Mouse (Mus musculus) monocyte, adult 2 months (primary cell): Measurements from ENCODE around the gene Sp3.
"Not testable (repeated sequence)": the region's sequence is repeated elsewhere in the genome, so short reads cannot be mapped to it uniquely, and the experiment has no call there.

ENCODE experiments used
- DNase-seq, 2 experiments: peaks; one replicate each; pipeline ENCODE4 v3.0.0; 2022; ENCODE audit warnings: low spot score in 2 of 2, low read depth in 1 of 2

Gene Sp3

DNA sequence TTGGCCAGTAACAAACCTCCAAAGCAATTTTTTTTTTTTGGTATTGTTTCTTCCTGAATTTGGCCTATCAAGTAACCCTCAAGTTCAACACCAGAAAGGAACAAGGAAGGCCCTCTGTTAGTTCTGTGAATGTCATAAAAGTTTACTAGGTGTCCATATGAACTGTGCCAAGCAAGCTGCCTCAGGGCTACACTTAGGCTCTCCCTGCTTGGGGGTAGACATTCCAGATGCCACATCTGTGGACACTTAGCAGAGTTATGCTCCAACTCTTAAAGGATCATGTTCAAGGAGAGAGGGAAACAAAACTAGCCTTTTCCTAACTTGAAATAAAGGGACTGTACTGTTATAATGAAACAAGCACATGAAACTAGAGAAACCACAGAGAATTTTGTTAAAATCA lies 48.1 kb downstream of the Sp3 start:
- DNase-seq, result no peak

DNA sequence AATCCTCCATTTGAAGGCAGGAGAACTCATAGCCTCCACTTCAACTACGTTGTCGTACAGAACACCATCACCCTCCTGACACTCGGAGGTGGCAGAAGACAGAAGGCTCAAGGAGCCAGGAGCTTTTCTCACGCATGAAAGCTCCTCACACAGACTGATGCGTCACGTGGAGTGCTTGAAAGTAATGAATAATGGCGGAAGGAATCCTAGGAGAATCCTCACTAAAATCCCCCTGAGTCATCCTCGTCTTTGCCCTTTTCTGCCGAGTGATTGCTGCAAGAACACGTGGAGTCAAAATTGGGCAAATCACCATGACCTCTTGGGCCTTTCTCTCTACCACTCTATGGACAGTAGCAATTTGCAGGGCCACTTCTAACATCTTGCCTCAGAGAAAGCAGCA lies 55.3 kb downstream of the Sp3 start:
- no peak for DNase-seq

DNA sequence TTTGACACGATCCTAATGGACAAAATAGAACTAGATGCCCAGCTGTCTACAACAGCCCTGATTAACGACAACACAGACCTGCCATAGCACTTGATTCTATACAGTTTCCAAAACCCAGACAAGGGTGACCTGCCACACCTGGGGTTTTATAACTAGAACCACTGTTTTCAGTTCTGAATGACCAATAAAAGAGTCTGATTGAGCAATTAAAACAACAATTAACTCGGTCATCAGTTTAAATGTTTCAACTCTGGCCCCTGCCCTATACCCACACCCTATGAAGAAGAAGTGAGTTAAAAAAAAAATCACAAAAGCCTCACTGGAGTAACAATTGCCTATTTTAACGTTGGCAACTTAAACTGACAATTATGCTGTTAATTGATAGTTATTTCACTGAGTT lies 64.1 kb downstream of the Sp3 start:
- no peak for DNase-seq

DNA sequence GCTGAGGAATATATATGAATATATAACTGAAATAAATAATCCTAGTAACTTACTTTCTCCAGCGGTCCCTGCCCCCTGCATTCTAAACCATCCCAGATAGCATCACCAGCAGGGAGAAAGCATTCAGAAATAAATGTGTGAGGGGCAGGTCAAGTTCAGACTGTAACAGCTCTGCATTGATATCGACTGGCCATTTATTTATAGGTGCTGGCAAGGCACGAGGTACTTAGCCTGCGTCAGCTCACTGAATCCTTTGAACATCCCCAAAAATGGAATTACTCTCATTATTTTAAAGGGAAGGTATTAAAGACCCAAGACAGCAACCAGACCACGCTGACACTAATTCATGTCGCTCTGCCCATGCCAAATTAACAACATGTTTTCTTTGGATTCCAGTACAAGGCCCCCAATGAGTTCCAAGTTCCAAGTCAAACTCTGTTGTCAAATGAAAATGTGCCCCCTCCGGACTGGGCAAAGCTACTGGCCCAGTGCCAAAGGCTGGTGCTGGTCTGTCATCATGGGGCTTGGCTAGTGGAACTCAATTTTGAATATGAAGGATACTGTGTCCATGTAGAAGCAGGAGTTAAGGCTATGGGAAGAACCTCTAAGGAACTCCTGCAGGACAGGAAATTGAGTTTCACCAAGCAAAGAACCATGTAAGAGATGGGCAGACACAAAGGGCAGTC lies 64.9 kb downstream of the Sp3 start:
- no peak for DNase-seq

DNA sequence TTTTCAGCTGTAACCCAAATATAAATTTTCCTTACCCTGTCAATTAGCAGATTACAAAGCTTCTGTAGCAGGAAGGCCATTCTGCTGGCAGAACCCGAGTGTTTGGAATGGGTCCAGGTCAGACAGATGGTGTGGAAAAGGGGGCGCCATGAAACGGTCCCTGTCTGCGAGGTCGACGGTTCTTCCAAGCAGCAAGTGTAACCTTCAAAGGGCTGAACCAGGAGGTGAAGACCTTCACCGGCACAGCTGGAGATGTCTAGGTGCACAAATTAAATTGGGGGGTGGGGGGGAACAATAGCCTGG lies 66.8 kb downstream of the Sp3 start:
- no peak for DNase-seq

DNA sequence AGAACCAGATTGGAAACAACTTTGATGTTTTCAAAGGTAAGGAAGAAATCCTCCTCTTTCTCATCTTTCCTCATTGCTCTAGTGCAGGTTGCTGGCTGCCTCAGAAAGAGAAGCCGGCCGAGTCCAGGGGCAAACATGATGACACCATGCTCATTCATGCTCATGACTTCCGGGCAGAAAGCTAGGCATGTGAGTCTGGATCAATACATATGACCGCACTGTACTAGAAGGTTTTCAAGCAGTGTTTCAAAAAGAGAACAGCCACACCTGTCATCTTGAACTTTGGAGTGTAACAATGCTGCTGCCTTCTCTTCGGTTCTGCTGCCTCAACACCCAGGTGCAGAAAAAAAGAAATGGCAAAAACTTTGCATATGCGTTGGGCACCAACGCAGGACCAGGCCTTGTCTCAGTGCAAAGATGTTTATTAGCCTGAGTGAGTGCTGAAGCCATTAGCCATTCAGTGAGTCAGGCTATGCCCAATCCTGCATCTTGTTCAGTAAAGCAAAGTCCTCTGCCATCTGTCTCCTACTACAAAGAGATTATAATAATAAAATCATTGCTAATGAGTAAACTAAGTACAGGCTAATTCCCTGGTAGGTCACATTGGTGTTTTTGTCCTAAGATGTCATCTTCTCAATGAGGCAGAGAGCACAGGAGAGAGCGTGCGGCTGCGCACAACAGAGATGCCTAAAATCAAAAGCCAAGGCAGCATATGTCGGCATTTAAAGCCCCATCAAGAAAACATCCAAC lies 67.4 kb downstream of the Sp3 start:
- DNase-seq, result no peak

DNA sequence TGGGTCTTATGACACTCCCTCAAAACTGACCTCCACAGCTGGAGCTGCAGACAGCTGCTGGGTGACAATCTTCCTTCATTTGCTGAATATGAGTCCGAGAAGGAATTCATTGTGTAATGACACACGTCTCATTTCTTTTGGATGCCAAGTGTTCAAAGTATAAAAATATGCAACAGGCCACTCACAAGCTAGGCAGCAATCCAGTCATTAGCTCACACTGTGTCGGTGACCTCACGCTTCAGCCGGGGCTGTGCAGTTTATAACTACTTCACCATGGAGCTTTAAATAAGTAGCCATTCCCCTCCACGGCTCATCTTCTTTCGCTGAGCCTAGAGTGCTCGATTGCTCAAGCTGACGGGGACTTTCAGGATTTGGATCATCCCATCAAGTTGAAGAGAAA lies 68.7 kb downstream of the Sp3 start:
- no peak for DNase-seq

DNA sequence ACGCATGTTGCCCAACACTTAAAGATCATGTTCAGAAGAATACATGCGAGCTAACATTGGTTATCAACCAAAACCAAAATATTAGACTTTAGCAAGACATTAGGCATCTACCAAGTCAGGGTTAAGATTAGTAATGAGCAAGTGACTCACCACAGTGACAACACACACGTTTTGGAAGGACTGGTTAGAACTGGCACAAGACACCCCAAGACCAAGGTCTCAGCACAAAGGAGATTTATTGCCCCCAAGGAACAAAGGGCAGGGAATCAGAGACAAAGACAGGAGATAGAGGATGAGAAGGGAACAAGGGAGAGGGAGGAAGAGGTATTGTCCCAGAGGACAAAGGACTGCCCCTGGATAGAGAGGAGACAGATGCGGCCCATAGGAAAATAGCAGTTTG lies 71.2 kb downstream of the Sp3 start:
- no peak for DNase-seq

DNA sequence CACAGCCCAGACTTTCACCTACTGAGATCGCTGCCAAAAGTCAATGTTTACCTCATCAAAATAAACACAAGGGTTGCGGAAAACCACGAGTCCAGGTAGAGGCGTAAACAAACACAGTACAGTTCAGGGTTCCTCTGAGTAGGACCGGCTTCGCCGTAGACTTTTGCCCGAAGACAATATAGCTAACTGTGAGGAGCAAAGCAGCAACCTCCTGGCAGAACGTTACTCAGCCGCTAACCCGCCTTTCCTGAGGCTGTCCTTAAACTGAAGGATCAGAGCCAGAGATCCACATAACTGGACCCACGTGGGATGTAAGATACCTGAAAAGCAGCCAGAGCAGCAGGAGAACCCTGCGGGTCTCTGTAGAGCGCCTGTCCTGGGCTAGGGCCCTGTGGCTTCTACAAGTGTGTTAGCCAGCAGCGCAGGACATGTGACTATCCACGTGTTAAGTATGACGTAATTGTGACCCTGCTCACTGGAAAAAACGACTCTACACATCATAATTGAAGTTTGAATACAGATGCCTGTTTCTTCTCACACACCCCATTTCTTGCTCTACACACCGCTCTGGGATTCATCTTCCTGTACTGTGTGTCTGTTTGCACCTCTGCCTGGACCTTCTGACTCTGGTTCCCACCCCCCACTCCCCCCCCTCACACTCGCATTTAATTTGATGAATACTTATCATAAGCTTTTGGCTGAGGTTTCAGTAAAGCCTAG lies 71.9 kb downstream of the Sp3 start:
- DNase-seq, result no peak

DNA sequence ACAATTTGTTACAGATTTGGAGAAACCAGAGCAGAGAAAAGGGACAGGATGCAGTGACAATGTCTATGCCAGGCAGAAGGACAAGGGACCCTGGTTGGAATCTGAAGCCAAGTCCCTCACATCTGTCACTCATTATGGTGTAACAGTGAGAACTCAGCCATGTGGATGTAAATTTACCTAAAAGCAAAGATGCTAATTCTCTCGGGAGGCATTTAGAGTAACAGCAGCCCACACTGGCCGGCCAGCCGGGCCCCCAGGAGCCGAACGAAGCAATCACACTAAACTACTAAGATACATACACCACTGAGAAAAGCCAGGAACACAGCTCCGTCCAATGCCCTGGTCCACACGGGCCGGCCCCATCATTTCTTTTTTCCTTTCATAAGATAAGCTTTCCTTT lies 73.5 kb downstream of the Sp3 start:
- no peak for DNase-seq

DNA sequence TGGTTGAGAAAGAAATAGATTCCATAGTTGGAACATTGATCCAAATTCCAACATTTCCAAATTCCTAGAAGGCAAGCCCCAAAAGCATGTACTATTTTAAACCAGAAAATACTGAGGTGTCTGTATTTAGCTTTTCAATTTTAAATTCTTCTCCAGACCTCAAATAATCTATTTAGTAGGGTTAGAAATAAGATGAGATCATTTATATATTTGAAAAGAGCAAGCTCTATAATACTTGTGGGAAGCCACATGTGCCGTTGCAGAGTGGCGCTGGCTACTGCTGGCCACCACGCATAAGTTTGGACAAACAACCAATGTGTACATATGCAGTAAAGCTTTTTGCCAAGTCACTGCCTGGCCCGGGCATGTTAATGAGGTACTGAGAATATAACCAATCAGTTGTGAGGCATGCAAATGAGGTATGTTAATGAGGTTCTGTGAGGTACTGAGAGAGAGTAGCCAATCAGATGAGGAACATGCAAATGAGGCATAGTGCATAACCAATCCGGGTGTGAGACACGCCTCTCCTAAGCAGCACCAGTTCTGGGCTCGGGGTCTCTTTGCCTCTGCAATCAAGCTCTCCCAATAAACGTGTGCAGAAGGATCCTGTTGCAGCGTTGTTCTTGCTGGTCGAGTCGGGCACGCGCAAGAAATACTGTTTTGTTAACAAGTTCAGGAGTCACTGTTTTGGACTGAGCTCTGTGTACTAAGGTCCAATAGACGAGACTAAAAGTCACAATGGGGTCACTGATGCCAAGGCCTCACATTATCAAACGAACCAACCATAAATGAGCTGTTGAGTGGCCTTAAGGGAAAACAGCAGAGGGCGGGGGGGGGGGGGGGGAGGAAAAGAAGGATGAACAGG lies 77.2 kb downstream of the Sp3 start:
- DNase-seq, result not testable (repeated sequence)

DNA sequence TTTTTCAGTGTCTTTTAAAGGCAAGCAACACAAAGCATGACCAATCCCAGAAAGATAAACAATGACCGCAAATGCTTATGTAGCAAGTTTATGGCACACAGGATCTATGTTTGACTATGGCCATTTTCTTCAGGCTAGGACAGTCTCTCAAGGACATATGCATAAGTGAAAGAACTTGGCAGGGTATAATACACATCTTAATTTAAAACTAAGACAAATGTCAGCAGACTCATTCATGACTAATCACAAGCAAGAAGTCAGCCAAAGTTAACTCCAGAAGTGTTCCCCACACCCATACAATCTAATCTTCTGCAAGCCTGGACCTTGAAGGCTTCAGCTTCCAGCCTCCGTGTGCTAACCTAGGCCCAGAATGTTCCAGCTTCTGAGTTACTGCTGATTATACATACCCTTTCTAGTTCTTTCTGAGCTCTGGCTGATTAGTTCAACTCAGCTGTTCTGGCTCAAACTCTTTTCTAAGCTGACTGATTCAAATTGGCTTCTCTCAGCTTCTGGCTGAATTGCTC lies 81.4 kb downstream of the Sp3 start:
- DNase-seq, result no peak

DNA sequence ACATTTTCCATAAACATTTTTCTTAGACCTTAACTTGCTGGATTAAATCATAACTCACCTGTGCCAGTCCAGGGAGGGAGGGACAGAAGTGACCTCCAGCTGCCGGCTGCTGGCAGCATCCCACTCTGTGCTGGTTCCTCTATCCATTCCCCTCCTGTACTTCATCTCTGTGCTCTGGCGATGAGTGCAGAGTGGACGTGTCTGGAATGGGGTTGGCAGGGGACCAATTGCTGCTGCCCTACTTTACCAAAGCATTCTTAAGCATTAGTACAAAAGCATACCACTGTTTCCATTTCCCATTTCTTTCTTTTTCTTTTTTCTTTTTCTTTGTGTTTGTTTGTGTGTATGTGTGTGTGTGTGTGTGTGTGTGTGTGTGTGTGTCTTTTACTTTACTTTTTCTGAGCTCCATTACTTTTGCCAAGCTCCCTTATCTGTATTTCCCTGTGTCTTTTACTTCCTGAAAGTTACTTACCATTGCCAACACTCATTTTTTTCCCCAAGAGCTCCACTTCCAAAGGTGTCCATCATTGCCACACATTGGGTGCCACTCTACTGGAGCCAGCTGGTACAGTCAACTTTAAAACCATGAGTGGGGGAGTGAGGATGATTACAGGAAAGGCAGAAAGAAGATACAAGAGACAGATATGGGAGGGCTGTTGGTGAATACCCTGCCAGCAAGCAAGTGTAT lies 82.0 kb downstream of the Sp3 start:
- no peak for DNase-seq

DNA sequence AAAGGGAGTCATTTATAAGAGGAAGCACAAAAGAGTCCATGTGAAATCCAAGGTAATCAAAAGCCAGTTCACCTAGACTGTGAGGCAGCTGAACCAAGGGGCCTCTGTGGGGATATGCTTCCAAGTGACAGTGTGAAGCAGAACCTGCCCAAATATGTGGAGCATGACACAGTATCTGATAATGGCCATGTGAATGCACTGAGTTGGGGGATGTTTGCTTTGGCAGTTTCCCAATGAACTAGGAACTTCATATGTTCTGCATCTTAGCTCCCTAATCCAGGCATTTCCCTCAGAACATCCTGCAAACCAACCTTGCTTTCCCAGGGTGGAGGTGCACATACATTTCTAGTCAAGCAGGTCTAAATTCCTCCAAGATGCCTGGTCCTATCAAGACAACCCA lies 90.4 kb downstream of the Sp3 start:
- DNase-seq, result no peak
